Mouse (Mus musculus) embryonic fibroblast, embryonic 13.5 days (primary cell): ENCODE measurements around the gene C730034F03Rik.

Experiments
- CTCF ChIP-seq: IDR thresholded peaks from 2 replicates; pipeline ENCODE4 v1.5.1; 2011; ENCODE audit warnings: mild to moderate bottlenecking, control low read depth, low read length, moderate library complexity, borderline replicate concordance; ENCODE audit not compliant: insufficient read depth
- POLR2A ChIP-seq: IDR thresholded peaks from 2 replicates; pipeline ENCODE4 v1.6.1; 2011; ENCODE audit warnings: low read depth, mild to moderate bottlenecking, control low read depth, low read length, moderate library complexity

DNA sequence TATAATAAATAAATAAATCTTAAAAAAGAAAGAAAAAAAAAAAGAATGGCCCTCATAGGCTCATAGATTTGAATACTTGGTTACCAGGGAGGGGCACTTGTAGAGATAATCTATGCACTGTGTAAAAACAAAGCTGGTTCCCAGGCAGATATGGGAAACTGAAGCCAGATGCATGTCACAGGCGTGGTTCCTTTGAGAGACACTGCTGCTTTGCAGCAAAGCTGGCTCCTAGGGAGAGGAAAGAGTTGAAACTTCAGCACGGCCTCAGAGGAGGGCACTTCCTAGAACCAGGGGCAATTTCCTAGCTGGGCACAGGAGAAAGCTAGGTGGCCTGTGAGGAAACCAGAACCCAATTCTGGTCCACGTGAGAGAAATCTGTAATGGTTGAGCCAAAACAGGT, 4.7 kb downstream of the C730034F03Rik start:
- TF ChIP-seq POLR2A (no peak), CTCF (no peak)
